Mouse (Mus musculus) heart, adult 9 months (tissue): ENCODE results near the gene Fmo6.

Experiments used
- DNase-seq, 2 experiments: peaks; one replicate each; pipeline ENCODE4 v3.0.0; 2022; ENCODE audit warnings: low spot score in 2 of 2

The Fmo6 gene

DNA sequence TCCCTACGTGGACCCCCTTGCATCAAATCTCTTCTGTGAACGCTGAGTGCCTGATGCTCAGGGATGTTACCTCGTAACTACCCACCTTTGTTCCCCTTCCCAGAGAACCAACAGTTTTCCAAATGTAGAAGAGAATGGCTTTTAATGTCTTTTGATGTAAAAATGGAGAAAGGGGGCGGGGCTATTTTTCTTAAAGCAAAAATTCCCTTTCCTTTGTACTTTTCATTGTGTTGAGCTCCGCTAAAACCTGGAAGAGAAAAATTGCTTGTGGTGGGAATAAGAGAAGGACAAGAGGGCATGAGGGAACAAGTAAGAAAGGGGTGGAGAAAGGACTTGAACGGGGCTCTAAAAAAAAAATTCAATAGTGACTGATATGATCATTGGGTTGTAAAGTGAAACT lies at the start of gene Fmo6:
TSS of gene Fmo6 (minus strand) at position 101 of the 400 bp plus-strand sequence.
- DNase-seq = no peak

DNA sequence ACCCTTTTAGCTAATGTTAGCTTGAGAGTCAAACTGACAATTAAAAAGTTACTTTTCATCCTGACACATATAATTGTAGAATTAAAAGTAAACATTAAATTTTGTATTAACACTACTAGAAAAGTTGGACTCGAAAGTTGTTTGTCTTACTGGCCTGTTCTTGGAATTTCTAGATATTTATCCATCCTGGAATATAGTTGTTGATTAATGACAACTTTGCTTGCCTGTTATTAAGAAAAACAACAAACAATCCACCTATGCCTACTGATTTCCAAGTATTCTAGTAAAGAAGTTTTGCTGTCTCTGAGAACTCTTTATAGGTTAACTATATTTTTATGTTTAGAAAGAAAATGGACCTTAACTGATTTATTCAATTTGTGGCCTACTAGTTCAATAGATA lies 49.5 kb upstream of the Fmo6 start:
- DNase-seq = no peak

DNA sequence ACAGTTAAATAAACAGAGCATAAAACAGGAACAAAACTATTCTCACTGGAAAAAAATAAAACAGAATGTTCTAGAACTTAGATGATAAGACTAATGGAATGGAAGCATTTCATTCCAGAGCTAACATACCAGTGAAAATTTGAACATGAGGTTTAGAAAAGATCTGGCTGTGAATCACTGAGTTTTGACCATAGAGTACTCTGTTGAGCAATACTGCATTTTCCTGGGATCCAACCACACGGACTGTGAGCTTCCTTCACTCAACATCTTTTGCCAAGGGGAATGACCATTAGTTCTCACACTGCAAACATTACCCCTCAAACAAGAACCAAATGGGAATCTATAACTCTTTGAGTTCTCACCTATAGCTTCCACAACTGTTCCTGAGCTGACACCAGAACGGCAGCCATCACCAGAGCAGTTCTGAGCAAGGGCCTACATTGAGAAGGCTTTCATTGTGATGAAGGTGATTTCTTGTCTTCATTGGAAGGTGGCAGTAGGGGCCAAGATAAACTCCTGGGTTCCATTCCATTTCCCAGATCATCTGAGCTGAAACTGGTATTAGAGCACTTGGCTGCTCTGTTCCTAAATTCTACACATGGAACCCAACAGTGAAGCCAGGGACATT lies 48.9 kb upstream of the Fmo6 start:
- DNase-seq = peak; percentile 34 to 75

DNA sequence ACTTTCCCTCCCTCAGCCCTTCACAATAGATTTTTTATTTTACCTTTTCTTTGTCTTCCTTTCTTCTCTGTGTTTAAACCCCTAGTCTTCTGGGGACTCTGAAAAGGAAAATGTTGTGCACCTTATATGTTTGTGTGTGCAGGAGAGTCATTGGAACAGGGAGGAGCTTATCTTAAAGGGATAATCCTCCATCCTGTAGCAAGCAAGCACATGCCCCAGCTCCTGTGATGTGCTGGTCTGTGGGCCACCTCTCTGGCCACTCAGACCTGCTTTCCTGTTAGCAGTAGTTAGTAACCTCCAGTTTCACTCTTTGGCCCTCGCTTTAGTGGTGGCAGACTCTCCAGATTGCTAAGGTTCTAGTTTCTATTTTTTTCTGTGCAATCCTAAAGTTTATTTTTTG lies 47.1 kb upstream of the Fmo6 start, which contains the start of gene Fmo3:
TSS of gene Fmo3 (minus strand) at position 101 of the 400 bp plus-strand sequence.
- DNase-seq = no peak

DNA sequence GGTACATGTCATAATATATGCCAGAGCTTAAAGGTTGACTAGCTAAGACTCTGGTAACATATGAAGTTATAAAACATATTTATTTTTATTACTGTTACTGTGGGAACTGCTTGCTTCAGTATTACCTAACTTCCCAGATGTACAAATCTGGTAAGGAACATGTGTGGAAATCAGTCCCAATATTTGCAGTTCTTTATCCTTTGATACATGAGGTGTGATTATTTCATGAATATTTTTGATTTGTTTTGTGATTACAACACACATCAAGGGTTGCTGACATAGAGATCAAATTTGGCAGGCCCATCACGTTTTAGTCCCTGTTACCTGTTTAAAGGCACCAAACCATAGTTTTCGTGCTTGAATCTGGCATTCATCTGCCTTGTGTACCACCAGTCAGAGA lies 26.2 kb upstream of the Fmo6 start:
- DNase-seq = no peak

DNA sequence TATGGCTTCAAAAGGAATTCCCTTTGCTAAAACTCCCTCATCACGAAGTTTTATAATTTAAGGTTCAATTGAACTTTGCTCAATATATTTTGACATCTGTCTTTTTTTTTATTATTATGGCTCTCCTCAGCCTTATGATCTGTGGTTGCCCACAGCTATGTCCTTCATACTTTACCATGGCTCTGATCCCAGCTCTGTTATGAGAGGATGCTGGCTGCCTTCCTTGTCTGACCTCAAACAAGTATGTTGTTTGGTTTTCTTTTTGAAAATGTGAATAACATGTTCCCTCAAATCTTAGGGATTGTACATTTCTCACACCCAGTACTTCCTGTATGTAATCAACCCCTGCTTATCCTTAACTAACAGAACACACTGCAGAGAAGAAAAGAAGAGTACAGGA lies 20.1 kb upstream of the Fmo6 start:
- no peak for DNase-seq

DNA sequence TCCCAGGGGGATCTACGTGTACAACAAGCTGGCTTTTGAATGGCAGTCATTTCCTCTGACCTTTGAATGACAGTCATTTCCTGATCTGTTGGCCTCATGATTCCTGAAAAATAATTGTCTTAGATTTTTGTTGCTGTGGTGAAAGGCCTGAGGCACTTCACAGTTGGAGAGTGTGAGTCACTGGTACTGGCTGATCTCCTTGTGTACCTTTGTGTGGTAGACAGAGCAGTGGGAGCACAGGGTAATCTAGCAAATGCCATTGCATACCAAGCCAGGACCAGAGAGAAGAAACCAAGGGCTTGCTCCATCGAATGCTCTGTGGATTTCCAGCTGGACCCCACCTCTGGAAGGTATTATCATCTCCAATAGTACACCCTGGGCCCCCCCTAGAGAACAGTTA lies 15.8 kb upstream of the Fmo6 start:
- peak; percentile 31 to 62 for DNase-seq

DNA sequence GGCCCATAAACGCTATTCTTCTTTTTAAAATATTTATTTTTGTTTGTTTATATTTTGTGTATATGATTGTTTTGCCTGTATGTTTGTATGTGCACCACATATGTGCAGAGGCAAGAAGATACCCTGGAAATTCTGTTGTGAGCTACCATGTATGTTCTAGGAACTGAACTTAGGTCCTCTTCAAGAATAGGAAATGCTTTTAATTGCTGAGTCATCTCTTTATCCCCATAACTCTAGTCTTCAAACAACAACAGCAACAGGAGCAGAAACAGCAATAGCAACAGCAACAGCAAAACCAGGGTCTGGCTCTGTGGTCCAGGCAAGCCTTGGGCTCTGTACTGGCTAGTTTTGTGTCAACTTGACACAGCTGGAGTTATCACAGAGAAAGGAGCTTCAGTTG lies 12.4 kb upstream of the Fmo6 start:
- no peak for DNase-seq

DNA sequence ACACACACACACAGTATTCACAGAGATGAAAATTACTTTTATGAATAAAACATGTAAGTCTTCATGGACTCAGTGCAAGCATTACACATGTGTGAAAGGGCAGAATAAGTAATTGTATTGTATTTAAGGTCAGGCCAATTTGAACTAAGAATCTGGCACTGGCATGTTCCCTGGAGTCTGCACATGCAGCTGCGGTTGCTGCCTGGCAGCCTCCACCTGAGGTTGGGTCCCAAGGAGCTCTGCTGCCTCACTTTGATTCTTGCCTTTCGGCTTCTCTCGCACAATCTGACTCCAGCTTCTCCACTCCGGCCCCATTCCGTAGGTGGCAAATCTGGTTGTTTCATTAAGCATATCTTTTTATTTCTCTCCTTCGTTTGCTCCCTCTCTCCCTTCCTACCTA lies 10.6 kb upstream of the Fmo6 start:
- no peak for DNase-seq

DNA sequence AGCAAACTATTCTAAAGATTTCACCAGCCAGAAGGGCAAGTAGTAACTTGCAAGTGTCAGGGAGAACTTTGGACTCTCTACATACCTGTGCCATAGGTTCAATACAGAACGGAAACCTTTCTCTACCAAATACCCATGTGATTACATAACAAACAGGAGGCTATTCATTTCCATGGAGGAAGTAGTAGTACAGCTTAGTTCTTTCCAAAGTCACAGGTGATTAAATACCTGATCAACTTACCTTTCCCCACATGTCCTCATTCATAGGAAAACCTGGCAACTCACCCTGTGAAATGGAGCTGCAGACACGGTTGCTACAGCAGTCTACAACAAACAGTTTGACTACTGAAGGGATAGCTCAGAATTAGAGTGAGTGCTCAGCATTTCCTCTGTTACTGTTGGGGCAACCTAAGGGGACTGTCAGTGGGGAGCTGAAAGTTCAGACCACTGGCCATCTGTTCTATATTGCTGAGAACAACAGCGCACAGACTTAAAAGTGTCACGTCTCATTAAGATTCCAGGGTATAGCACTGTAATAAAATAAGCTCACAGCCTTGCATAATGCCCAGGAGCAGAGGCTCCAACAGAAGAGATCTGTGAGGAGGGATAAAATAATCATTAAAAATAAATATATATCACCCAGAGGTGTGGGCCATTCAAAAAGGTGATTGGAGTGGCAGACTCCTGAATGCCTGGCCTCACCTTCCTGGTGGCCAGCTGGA lies 9.7 kb upstream of the Fmo6 start:
- DNase-seq = no peak

DNA sequence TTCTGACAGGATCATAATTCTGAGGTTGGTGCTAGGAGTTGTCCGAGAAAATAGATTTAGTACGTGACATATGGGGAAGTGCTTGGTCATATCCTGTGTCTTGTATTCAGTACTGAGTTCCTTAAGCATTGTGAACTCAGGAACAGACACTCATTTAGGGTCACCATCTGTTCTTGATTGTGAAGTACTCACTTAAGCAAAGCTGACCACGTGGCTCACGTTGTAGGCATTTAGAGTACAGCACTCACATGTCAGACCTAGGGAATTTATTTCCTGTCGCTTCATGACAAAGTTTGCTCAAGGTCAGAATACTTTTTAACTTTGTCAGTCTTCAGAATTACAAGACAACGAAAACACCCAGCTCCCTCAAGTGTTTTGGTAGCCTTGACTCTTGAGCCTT lies 6.4 kb upstream of the Fmo6 start:
- no peak for DNase-seq

DNA sequence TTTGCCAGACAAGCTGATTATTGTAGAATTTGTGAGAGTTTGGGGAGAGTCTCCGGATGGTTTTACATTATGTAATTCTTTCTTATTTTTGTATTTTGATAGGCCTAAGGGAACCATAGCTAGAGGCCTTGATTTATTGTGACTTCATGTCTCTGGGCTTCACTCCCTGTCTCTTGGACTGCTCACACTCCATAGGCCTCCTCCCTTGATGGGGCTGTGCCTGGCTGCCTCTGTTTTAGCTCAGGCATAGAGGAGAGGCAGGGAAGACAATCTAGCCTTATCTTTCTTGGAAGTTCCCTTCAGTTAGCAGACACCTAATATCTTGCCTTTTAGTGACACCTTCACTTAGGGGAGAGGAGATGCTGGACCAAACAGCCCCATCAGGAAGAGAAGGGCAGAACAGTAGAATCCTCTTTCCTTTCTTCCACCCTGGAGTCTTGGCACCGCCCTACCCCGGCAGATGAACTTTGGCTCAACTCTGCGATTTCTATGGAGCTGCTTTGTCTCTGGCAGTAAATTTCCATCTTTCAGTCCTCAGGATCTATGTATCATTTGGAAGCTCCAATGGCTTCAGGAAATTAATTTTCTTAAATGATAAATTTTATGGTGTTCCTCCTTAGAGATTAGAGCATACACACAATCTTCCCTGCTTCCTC lies 1.5 kb upstream of the Fmo6 start:
- peak; percentile 22 to 48 for DNase-seq

DNA sequence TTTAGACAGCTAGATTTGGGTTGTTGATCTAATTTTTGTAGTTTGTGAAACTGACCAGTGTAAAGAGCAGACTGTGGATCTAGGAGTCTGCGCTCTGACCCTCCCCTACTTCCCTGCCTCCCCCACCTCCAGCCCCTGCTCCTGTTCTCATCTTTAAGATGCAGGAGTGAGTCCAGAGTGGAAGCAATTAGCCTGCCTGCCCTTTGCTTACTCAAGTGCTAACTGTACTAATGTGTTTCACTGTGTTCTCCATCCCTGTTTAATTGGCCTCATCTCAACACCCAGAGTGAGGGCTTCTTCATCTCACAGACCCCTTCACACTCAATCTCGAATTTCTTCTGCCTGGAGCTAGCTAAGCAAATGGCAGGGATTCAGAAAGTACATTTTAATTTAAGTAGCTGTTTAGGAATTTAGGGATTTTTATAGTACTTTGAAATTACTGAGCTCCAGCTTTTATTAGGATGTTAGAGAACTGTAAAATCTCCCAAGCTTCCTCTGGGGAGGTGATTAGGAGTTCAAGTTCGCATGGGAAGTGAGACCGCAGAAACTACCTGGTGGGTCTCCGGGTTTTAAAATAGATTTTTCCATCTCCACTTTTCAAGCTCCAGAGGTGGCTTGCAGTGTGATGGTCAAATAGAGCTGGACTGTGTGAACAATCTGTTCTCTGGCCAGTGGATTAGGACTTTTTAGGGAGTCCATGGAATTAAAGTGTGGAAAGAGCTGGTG lies 818 bp upstream of the Fmo6 start:
- peak in 1 of 2 experiments; percentile 35 for DNase-seq

DNA sequence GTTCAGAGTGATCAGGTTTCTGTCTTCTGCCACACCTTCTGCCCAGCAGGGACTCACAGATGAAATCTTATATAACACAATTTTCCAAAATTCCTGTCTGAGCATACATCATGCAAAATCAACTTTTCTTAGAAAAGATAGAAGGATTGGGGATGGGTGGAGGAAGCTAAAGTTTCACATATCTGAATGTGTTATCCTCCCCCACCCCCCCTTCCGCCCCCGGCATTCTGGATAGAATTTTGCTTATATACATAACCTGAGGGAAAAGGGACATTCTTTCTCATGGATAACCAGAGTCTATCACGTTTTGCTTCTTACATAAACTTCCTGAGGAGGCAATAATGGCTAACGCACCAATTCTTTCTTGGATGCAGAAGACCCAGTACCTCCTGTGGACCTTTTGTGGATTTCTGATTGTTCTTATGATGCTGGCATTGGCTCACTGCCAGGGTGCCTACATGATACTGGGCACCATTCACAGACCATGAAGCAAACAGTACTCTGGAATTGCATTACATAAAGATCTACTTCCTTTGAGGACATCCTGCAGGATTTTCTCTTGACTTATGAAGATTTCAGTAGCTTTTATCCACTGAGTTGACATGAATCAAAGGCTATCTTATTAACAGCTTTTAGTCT lies 2.8 kb downstream of the Fmo6 start:
- no peak for DNase-seq

DNA sequence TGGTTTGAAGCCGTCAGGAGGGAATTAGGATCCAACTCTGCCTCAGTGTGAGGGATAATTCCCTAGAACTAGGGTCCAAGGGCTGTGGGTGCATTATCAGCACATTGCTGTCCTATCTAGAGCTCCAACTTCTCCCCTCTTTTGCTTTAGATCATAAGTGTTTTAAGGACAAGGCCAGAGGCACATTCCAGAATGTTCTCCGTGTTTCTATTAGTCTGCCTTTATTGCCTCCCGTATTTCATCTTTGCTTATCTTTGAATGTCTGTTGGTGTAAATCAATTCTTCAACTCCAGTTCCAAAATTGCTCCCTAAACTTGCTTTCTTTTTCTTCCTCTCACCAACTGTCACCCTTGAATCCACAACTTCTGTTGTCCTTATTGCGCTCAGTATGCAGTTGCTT lies 4.9 kb downstream of the Fmo6 start:
- DNase-seq = no peak

DNA sequence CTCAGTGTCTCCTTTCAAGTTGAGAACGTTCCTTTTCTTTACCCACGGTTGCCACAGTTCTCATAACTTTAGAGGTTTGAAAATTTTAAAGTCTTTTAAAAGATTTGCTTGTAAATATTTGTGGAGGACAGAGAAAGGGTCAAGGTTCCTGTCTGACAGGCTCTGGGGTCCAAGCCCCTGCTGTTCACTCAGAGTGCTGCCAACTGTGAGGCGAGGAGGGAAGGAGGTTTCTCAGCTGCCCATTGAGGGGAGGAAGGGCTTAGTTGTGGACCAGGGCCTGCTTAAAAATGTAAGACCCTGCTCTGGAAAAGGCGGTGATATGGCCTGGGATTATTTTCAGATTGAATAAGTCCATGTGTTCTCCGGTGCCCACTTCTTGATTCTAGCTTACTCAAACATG lies 5.4 kb downstream of the Fmo6 start:
- no peak for DNase-seq

DNA sequence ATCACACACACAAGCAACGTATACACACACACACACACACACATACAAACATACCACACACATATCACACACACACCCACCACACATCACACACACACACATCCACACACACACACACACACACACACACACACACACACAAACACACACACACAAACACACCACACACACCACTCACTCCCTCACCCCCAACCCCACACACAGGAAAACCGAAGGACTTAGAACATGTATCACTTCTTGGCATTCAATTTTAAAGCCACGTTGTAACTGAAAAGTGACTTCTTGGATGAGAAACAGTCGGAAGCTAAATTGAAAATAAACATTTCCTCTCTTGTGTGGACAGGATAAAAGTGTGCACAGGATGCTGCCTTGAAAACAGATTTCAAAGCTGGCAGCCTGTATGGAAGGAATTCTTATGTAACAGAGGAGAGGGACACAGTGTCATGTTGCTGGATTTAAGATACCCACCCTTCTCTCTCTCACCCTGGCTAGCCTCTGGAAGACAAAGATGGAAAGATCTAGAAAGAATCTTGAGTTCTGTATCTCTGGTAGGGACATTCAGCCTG lies 5.9 kb downstream of the Fmo6 start:
- DNase-seq = peak; percentile 56 to 81

DNA sequence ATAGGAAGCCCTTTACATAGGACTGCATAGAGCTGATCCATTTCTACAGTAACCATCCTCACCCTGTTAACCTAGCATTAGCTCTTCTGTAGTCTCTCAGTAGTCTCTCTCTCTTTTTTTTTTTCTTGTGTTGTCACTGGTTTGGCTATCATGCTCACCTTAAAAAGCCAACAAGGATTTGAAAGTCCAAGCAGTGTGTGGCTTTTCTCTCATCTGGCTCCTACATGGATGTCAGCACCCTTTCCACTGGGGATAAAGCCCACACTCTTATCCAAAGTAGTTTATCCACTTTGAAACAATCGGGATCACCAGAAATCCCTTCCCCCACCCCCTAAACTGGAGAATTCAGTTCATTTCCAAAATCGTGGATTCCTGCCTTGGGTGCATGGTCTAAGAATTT lies 6.7 kb downstream of the Fmo6 start:
- peak; percentile 35 to 36 for DNase-seq

DNA sequence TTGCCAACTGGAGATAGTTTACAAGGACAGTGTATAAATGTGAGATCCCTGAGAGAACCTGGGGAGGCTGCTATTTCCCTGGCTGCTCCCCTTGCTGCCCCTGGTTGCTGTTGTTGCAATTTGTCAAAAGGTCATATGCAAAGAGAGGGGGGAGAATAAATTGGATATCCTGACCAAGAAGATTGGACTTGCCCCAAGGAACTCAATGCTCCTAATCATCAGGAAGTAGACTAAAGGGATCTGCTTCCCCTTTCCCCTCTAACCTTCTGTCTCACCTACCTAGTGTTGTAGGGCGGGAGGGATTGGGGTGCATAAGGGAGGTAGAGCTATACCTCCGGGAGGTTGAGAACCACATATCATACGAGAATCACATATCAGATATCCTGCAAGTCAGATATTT lies 8.2 kb downstream of the Fmo6 start:
- peak; percentile 27 to 47 for DNase-seq

DNA sequence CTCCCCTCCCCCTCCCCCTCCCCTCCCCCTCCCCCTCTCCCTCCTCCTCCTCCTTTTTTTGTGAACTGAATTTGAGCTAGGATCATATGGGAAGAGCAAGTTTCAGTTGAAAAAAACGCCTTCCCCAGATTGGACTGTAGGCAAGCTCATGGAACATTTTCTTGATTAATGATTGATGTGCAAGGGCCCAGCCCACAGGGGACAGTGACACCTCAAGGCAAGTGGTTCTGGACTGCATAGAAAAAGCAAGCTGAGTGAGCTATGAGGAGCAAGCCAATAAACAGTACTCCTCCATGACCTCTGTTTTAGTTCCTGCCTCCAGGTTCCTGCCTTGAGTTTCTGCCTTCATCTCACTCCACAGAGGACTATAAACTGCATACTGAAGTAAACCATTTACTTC lies 12.2 kb downstream of the Fmo6 start:
- no peak for DNase-seq

DNA sequence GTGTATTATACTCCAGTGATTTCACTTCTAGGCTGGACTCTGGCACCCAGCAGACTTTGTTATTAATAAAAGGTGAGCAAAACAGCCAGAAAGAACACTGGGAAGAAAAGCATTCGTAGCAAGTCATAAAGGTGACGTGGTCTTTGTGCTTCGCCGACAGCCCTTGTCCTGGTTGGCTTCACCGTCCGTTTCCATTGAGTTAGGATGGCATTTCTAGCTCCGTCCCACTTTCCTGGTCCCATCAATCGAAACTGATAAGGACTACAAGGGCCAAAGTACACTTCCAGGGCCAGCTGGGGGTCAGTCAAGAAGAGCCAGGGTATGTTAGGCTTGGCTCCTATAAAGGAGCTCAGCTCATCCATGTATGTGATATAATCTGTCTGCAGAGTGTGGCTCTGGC lies 20.7 kb downstream of the Fmo6 start:
- DNase-seq = no peak
